Mouse (Mus musculus): Measurements from ENCODE around the gene Nlrc5. TPM values are rescaled to one million over a fixed set of nuclear protein-coding genes. Genes with fewer than 3 reads are reported as not detected.

Nlrc5 gene
- polyA plus RNA-seq, 1 experiment from 2014 or later, result 0.15 TPM

- Histone ChIP-seq H3K4me1 (ENCODE audit: insufficient read depth, low read length) (no peaks in the 10 kb centered on the region), H3K9me3 (ENCODE audit: low read length) (no peaks in the 10 kb centered on the region), H3K4me3 (ENCODE audit: low read length) (no peak overlapping the region), H3K36me3 (ENCODE audit: insufficient read depth, low read length) (no peaks in the 10 kb centered on the region), H3K9ac (replicated peaks; ENCODE audit: low read length) (no peak overlapping the region), H3K27ac (ENCODE audit: low read length) (no peak overlapping the region), H3K27me3 (ENCODE audit: insufficient read depth, low read length) (no peaks in the 10 kb centered on the region), H3K4me2 (replicated peaks; ENCODE audit: low read depth, low read length) (no peak overlapping the region)
- ATAC-seq (ENCODE audit: low FRiP score, low TSS enrichment), result peak; percentile 51; the same call in 1 of the 2 replicates
- 45% methylated on average over 2 of the region's 2 CpGs for WGBS
Observed at GRCm38 (mm10) chr8:94415218-94415617, 18.9 kb upstream of the Nlrc5 start.

- no peak overlapping the region for H3K27ac ChIP-seq (ENCODE audit: low read length)
- H3K9me3 ChIP-seq (ENCODE audit: low read length), result no peaks in the 10 kb centered on the region
- H3K9ac ChIP-seq (replicated peaks; ENCODE audit: low read length), result no peak overlapping the region
- no peaks in the 10 kb centered on the region for H3K27me3 ChIP-seq (ENCODE audit: insufficient read depth, low read length)
- no peaks in the 10 kb centered on the region for H3K36me3 ChIP-seq (ENCODE audit: insufficient read depth, low read length)
- H3K4me2 ChIP-seq (replicated peaks; ENCODE audit: low read depth, low read length), result no peak overlapping the region
- no peak for ATAC-seq (ENCODE audit: low FRiP score, low TSS enrichment)
- 46% methylated on average over 9 of the region's 9 CpGs for WGBS
- H3K4me3 ChIP-seq (ENCODE audit: low read length), result no peak overlapping the region
- H3K4me1 ChIP-seq (ENCODE audit: insufficient read depth, low read length), result no peaks in the 10 kb centered on the region
Observed at GRCm38 (mm10) chr8:94418017-94418416, 16.1 kb upstream of the Nlrc5 start.

GRCm38 (mm10) chr8:94422270-94422669, 11.9 kb upstream of the Nlrc5 start:
- no peaks in the 10 kb centered on the region for H3K36me3 ChIP-seq (ENCODE audit: insufficient read depth, low read length)
- H3K4me3 ChIP-seq (ENCODE audit: low read length), result no peak overlapping the region
- no peak overlapping the region for H3K4me2 ChIP-seq (replicated peaks; ENCODE audit: low read depth, low read length)
- ATAC-seq (ENCODE audit: low FRiP score, low TSS enrichment), result no peak
- no peak overlapping the region for H3K9ac ChIP-seq (replicated peaks; ENCODE audit: low read length)
- H3K9me3 ChIP-seq (ENCODE audit: low read length), result no peaks in the 10 kb centered on the region
- H3K27ac ChIP-seq (ENCODE audit: low read length), result no peak overlapping the region
- 90% methylated on average over 4 of the region's 4 CpGs for WGBS
- H3K4me1 ChIP-seq (ENCODE audit: insufficient read depth, low read length), result no peaks in the 10 kb centered on the region
- H3K27me3 ChIP-seq (ENCODE audit: insufficient read depth, low read length), result no peaks in the 10 kb centered on the region

DNA sequence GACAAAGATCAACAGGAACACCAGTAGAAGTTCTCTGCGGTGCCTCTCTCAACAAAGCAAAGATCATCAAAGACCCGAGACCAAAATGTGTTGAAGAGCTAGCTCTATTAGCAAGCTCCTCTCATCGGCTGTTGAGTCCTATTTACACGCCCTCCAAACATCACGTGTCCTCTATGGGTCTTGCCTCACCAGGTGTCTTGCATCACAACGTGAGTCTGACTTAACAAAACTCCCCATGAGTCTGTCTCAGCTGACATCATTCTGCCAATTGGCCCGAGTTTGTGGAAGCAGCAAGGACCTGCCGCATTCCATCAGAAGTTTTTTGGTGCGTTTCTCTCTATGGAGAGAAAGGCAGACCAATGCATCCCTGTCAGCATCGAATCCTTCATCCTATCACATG, 6.2 kb upstream of the Nlrc5 start:
- Histone ChIP-seq H3K9ac (replicated peaks; ENCODE audit: low read length) (no peak overlapping the region), H3K27me3 (ENCODE audit: insufficient read depth, low read length) (no peaks in the 10 kb centered on the region), H3K36me3 (ENCODE audit: insufficient read depth, low read length) (no peaks in the 10 kb centered on the region), H3K27ac (ENCODE audit: low read length) (no peak overlapping the region), H3K4me1 (ENCODE audit: insufficient read depth, low read length) (no peaks in the 10 kb centered on the region), H3K9me3 (ENCODE audit: low read length) (no peaks in the 10 kb centered on the region), H3K4me3 (ENCODE audit: low read length) (no peak overlapping the region), H3K4me2 (replicated peaks; ENCODE audit: low read depth, low read length) (no peak overlapping the region)
- WGBS, result 62% methylated on average over 10 of the region's 10 CpGs
- no peak for ATAC-seq (ENCODE audit: low FRiP score, low TSS enrichment)

DNA sequence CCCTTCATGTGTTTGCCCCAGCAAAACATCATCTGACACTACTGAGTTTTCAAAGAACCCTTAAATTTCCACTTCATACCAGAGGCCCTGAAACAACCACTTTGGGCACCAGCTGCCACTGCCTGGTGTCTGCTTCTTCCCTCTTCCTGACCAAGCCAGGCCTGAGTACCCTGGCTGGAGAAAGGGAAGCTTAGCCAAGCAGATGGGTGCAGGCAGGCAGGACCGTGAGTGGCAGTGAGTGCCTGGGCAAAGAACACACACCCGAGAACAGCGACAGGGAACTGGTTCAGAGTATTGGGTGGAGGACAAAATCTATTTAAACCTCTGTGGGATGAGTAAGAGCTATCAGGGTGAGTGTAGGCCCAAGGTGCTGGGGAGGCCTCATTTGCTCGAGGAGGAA, 5.7 kb upstream of the Nlrc5 start:
- Histone ChIP-seq H3K4me1 (ENCODE audit: insufficient read depth, low read length) (no peaks in the 10 kb centered on the region), H3K9ac (replicated peaks; ENCODE audit: low read length) (no peak overlapping the region), H3K27ac (ENCODE audit: low read length) (no peak overlapping the region), H3K27me3 (ENCODE audit: insufficient read depth, low read length) (no peaks in the 10 kb centered on the region), H3K9me3 (ENCODE audit: low read length) (no peaks in the 10 kb centered on the region), H3K36me3 (ENCODE audit: insufficient read depth, low read length) (no peaks in the 10 kb centered on the region), H3K4me2 (replicated peaks; ENCODE audit: low read depth, low read length) (no peak overlapping the region), H3K4me3 (ENCODE audit: low read length) (no peak overlapping the region)
- ATAC-seq (ENCODE audit: low FRiP score, low TSS enrichment), result no peak
- 74% methylated on average over 4 of the region's 4 CpGs for WGBS

- Histone ChIP-seq H3K4me3 (ENCODE audit: low read length) (no peak overlapping the region), H3K27me3 (ENCODE audit: insufficient read depth, low read length) (peaks cover 5% of the 10 kb centered on the region; the same call in 1 of the 2 replicates), H3K4me2 (replicated peaks; ENCODE audit: low read depth, low read length) (no peak overlapping the region), H3K9me3 (ENCODE audit: low read length) (no peaks in the 10 kb centered on the region), H3K4me1 (ENCODE audit: insufficient read depth, low read length) (no peaks in the 10 kb centered on the region), H3K27ac (ENCODE audit: low read length) (no peak overlapping the region), H3K36me3 (ENCODE audit: insufficient read depth, low read length) (no peaks in the 10 kb centered on the region), H3K9ac (replicated peaks; ENCODE audit: low read length) (no peak overlapping the region)
- 79% methylated on average over 7 of the region's 7 CpGs for WGBS
- ATAC-seq (ENCODE audit: low FRiP score, low TSS enrichment), result no peak
Observed at GRCm38 (mm10) chr8:94429376-94429775, 4.8 kb upstream of the Nlrc5 start.

- Histone ChIP-seq H3K27ac (ENCODE audit: low read length) (no peak overlapping the region), H3K36me3 (ENCODE audit: insufficient read depth, low read length) (no peaks in the 10 kb centered on the region), H3K9me3 (ENCODE audit: low read length) (no peaks in the 10 kb centered on the region), H3K4me2 (replicated peaks; ENCODE audit: low read depth, low read length) (no peak overlapping the region), H3K9ac (replicated peaks; ENCODE audit: low read length) (no peak overlapping the region), H3K4me1 (ENCODE audit: insufficient read depth, low read length) (no peaks in the 10 kb centered on the region), H3K27me3 (ENCODE audit: insufficient read depth, low read length) (peaks cover 5% of the 10 kb centered on the region; the same call in 1 of the 2 replicates), H3K4me3 (ENCODE audit: low read length) (no peak overlapping the region)
- no peak for ATAC-seq (ENCODE audit: low FRiP score, low TSS enrichment)
- WGBS, result 60% methylated on average over 3 of the region's 3 CpGs
Observed at GRCm38 (mm10) chr8:94432212-94432611, 1.9 kb upstream of the Nlrc5 start.

GRCm38 (mm10) chr8:94434958-94435357, 802 bp downstream of the Nlrc5 start:
- ATAC-seq (ENCODE audit: low FRiP score, low TSS enrichment), result no peak
- no peak overlapping the region for H3K27ac ChIP-seq (ENCODE audit: low read length)
- peaks cover 5% of the 10 kb centered on the region; the same call in 1 of the 2 replicates for H3K27me3 ChIP-seq (ENCODE audit: insufficient read depth, low read length)
- no peaks in the 10 kb centered on the region for H3K36me3 ChIP-seq (ENCODE audit: insufficient read depth, low read length)
- H3K9ac ChIP-seq (replicated peaks; ENCODE audit: low read length), result no peak overlapping the region
- no peak overlapping the region for H3K4me3 ChIP-seq (ENCODE audit: low read length)
- H3K4me2 ChIP-seq (replicated peaks; ENCODE audit: low read depth, low read length), result no peak overlapping the region
- no peaks in the 10 kb centered on the region for H3K4me1 ChIP-seq (ENCODE audit: insufficient read depth, low read length)
- no peaks in the 10 kb centered on the region for H3K9me3 ChIP-seq (ENCODE audit: low read length)
- 82% methylated on average over 3 of the region's 3 CpGs for WGBS

- Histone ChIP-seq H3K4me2 (replicated peaks; ENCODE audit: low read depth, low read length) (no peak overlapping the region), H3K27me3 (ENCODE audit: insufficient read depth, low read length) (peaks cover 5% of the 10 kb centered on the region; the same call in 1 of the 2 replicates), H3K9me3 (ENCODE audit: low read length) (no peaks in the 10 kb centered on the region), H3K9ac (replicated peaks; ENCODE audit: low read length) (no peak overlapping the region), H3K36me3 (ENCODE audit: insufficient read depth, low read length) (no peaks in the 10 kb centered on the region), H3K27ac (ENCODE audit: low read length) (no peak overlapping the region), H3K4me1 (ENCODE audit: insufficient read depth, low read length) (no peaks in the 10 kb centered on the region), H3K4me3 (ENCODE audit: low read length) (no peak overlapping the region)
- WGBS, result 91% methylated on average over 15 of the region's 15 CpGs
- ATAC-seq (ENCODE audit: low FRiP score, low TSS enrichment), result no peak
Observed at GRCm38 (mm10) chr8:94435397-94436111, 1.4 kb downstream of the Nlrc5 start.

- Histone ChIP-seq H3K4me1 (ENCODE audit: insufficient read depth, low read length) (no peaks in the 10 kb centered on the region), H3K27me3 (ENCODE audit: insufficient read depth, low read length) (peaks cover 5% of the 10 kb centered on the region; the same call in 1 of the 2 replicates), H3K36me3 (ENCODE audit: insufficient read depth, low read length) (no peaks in the 10 kb centered on the region), H3K4me3 (ENCODE audit: low read length) (no peak overlapping the region), H3K9me3 (ENCODE audit: low read length) (no peaks in the 10 kb centered on the region), H3K4me2 (replicated peaks; ENCODE audit: low read depth, low read length) (no peak overlapping the region), H3K9ac (replicated peaks; ENCODE audit: low read length) (no peak overlapping the region), H3K27ac (ENCODE audit: low read length) (no peak overlapping the region)
- no peak for ATAC-seq (ENCODE audit: low FRiP score, low TSS enrichment)
- WGBS, result 86% methylated on average over 5 of the region's 5 CpGs
Observed at GRCm38 (mm10) chr8:94436112-94436572, 2.0 kb downstream of the Nlrc5 start.
